Mouse (Mus musculus) erythroblast, embryonic 14.5 days (primary cell): ENCODE data around the gene Kdm5c. TPM values are rescaled to one million over a fixed set of nuclear protein-coding genes. Genes with fewer than 3 reads are reported as not detected.

Experiments used
- H3K27me3 ChIP-seq: 2 replicates; pipeline ENCODE4 v1.6.1; 2012; ENCODE audit warnings: inconsistent platforms; ENCODE audit not compliant: control insufficient read depth
- H3K36me3 ChIP-seq: 2 replicates; pipeline ENCODE4 v1.6.1; 2012; ENCODE audit warnings: mild to moderate bottlenecking, inconsistent platforms; ENCODE audit not compliant: control insufficient read depth
- H3K4me1 ChIP-seq: 2 replicates; pipeline ENCODE4 v1.6.1; 2012; ENCODE audit warnings: inconsistent platforms; ENCODE audit not compliant: control insufficient read depth
- H3K4me3 ChIP-seq: replicated peaks from 2 replicates; pipeline ENCODE3; 2012; ENCODE audit warnings: moderate library complexity, mild to moderate bottlenecking, inconsistent platforms
- H3K9me3 ChIP-seq: 2 replicates; pipeline ENCODE4 v1.6.1; 2012; ENCODE audit warnings: low read length, inconsistent platforms, mixed read lengths; ENCODE audit not compliant: control insufficient read depth
- GATA1 ChIP-seq: IDR thresholded peaks from 2 replicates; pipeline ENCODE4 v1.6.1; 2012; ENCODE audit warnings: low read length, inconsistent platforms, mixed read lengths
- TAL1 ChIP-seq: IDR thresholded peaks from 3 replicates; pipeline ENCODE4 v1.6.1; 2012; ENCODE audit warnings: low read length, inconsistent platforms, mixed read lengths
- polyA plus RNA-seq: library from polyadenylated mRNA; stranded (reverse); fragments of >175 nt; gene quantifications from 2 replicates; pipeline ENCODE4 v1.2.3, GENCODE M21; 2012

The Kdm5c gene
- polyA plus RNA-seq, result 13.9 and 17.9 TPM in 2 replicates

- no peak for TF ChIP-seq GATA1
- no peak for TF ChIP-seq TAL1
- H3K27me3 ChIP-seq, result no peaks in the 10 kb centered on the region
- peaks cover 27% of the 10 kb centered on the region for H3K36me3 ChIP-seq
- H3K4me1 ChIP-seq, result peaks cover 29% of the 10 kb centered on the region
- peak within 1 kb of the TSS; percentile 100 for H3K4me3 ChIP-seq
- no peaks in the 10 kb centered on the region for H3K9me3 ChIP-seq
Measured at GRCm38 (mm10) chrX:152232781-152233763, at the start of gene Kdm5c. Kdm5c (plus strand) TSS chrX:152233020.

GRCm38 (mm10) chrX:152187151-152187550, 45.7 kb upstream of the Kdm5c start:
- no peaks in the 10 kb centered on the region for H3K9me3 ChIP-seq
- H3K36me3 ChIP-seq, result no peaks in the 10 kb centered on the region
- H3K4me1 ChIP-seq, result no peaks in the 10 kb centered on the region
- TF ChIP-seq TAL1, result no peak
- no peak for TF ChIP-seq GATA1
- no peak overlapping the region for H3K4me3 ChIP-seq
- no peaks in the 10 kb centered on the region; the same call in 1 of the 2 replicates for H3K27me3 ChIP-seq

GRCm38 (mm10) chrX:152191266-152191665, 41.6 kb upstream of the Kdm5c start:
- no peaks in the 10 kb centered on the region for H3K36me3 ChIP-seq
- no peak for TF ChIP-seq GATA1
- TF ChIP-seq TAL1, result no peak
- peaks cover 8% of the 10 kb centered on the region for H3K27me3 ChIP-seq
- no peaks in the 10 kb centered on the region for H3K9me3 ChIP-seq
- no peaks in the 10 kb centered on the region for H3K4me1 ChIP-seq
- no peak overlapping the region for H3K4me3 ChIP-seq

GRCm38 (mm10) chrX:152197814-152198648, 34.8 kb upstream of the Kdm5c start:
- H3K4me3 ChIP-seq, result no peak overlapping the region
- TF ChIP-seq GATA1, result no peak
- TF ChIP-seq TAL1, result no peak
- H3K36me3 ChIP-seq, result no peaks in the 10 kb centered on the region
- H3K27me3 ChIP-seq, result peaks cover 24% of the 10 kb centered on the region
- no peaks in the 10 kb centered on the region for H3K9me3 ChIP-seq
- H3K4me1 ChIP-seq, result no peaks in the 10 kb centered on the region

- Histone ChIP-seq H3K36me3 (no peaks in the 10 kb centered on the region), H3K4me3 (no peak overlapping the region), H3K4me1 (no peaks in the 10 kb centered on the region), H3K27me3 (peaks cover 20% of the 10 kb centered on the region), H3K9me3 (no peaks in the 10 kb centered on the region)
- TF ChIP-seq TAL1, result no peak
- TF ChIP-seq GATA1, result no peak
Measured at GRCm38 (mm10) chrX:152201737-152202421, 30.9 kb upstream of the Kdm5c start.

DNA sequence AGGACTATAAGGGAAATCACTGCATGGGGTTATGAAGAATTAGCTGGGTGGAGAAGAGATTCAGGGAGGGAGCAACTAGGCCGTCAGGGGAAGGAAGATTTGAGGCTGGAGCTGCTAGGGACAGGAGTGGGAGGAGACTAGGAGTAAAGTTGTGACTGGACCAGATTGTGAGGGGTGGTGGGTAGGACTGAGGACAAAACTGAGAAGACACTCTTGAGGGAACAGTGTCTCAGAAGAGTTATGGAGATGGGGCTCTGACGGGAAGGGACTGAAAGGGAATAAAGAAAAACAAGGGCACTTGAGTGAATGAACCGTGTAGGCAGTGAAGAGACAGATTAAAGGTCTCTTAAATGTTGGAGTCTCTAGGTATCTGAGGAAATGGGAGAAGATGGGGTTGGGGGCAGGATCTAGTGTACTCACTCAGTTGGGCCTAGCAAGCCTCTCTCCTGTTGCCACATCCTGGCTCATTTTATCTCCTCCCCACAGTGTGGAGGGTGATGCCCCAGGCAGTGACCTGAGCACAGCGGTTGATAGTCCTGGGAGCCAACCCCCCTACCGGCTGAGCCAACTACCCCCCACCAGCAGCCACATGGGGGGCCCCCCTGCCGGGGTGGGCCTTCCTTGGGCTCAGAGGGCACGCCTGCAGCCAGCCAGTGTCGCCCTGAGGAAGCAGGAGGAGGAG, 30.3 kb upstream of the Kdm5c start:
- Histone ChIP-seq H3K4me3 (no peak overlapping the region), H3K9me3 (no peaks in the 10 kb centered on the region), H3K4me1 (no peaks in the 10 kb centered on the region), H3K36me3 (no peaks in the 10 kb centered on the region), H3K27me3 (peaks cover 20% of the 10 kb centered on the region)
- TF ChIP-seq TAL1, result no peak

GRCm38 (mm10) chrX:152203247-152203646, 29.6 kb upstream of the Kdm5c start:
- no peaks in the 10 kb centered on the region for H3K4me1 ChIP-seq
- no peaks in the 10 kb centered on the region for H3K9me3 ChIP-seq
- H3K27me3 ChIP-seq, result peaks cover 17% of the 10 kb centered on the region
- no peaks in the 10 kb centered on the region for H3K36me3 ChIP-seq
- no peak for TF ChIP-seq TAL1
- TF ChIP-seq GATA1, result no peak
- no peak overlapping the region for H3K4me3 ChIP-seq

DNA sequence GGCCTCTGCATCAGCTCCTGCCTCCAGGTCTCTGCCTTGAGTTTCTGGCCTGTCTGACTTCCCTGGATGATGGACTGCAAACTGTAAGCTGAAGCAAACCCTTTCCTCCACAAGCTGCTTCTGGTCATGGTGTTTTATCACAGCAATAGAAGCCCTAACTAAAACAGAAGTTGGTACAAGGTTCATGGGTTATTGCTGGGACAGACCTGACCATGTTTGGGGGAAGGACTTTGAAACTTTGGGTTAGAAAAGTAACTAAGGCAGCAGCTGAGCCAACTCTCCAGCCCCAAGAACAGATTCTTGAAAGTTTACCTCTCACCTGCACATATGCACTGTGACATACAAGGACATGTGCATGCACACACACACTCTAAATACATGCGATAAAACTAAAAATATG, 27.3 kb upstream of the Kdm5c start:
- Histone ChIP-seq H3K4me1 (no peaks in the 10 kb centered on the region), H3K27me3 (peaks cover 18% of the 10 kb centered on the region), H3K9me3 (no peaks in the 10 kb centered on the region), H3K36me3 (no peaks in the 10 kb centered on the region; the same call in 1 of the 2 replicates), H3K4me3 (no peak overlapping the region)
- TF ChIP-seq TAL1 (no peak), GATA1 (no peak)
